Mouse (Mus musculus) embryonic facial prominence, embryonic 15.5 days (tissue): ENCODE measurements around the gene Gigyf1. TPM values are rescaled to one million over a fixed set of nuclear protein-coding genes. Genes with fewer than 3 reads are reported as not detected.

Experiments used
- ATAC-seq: fragments of 200-750 bp; cut with Nextera tagmentation; 2 replicates; pipeline ENCODE4 v1.8.0; 2017; ENCODE audit warnings: low read depth, moderate TSS enrichment; ENCODE audit not compliant: insufficient number of reproducible peaks, low FRiP score, low TSS enrichment
- H3K27ac ChIP-seq: fragments of 300-500 bp; sonication (generic); replicated peaks from 2 replicates; pipeline ENCODE4 v1.5.1; 2015; ENCODE audit warnings: mild to moderate bottlenecking, inconsistent platforms
- H3K27me3 ChIP-seq: fragments of 300-500 bp; sonication (generic); 2 replicates; pipeline ENCODE4 v1.6.1; 2015; ENCODE audit warnings: inconsistent platforms
- H3K36me3 ChIP-seq: fragments of 300-500 bp; sonication (generic); 2 replicates; pipeline ENCODE4 v1.6.1; 2015; ENCODE audit warnings: mild to moderate bottlenecking, inconsistent platforms
- H3K4me1 ChIP-seq: fragments of 300-500 bp; sonication (generic); 2 replicates; pipeline ENCODE4 v1.6.1; 2015; ENCODE audit warnings: inconsistent platforms
- H3K4me2 ChIP-seq: fragments of 300-500 bp; sonication (generic); replicated peaks from 2 replicates; pipeline ENCODE4 v1.6.1; 2015; ENCODE audit warnings: mild to moderate bottlenecking, inconsistent platforms
- H3K4me3 ChIP-seq: fragments of 300-500 bp; sonication (generic); replicated peaks from 2 replicates; pipeline ENCODE4 v1.5.1; 2015; ENCODE audit warnings: mild to moderate bottlenecking, inconsistent platforms
- H3K9ac ChIP-seq: fragments of 300-500 bp; sonication (generic); 2 replicates; pipeline ENCODE4 v1.6.1; 2015; ENCODE audit warnings: inconsistent platforms
- H3K9me3 ChIP-seq: fragments of 300-500 bp; sonication (generic); replicated peaks from 2 replicates; pipeline ENCODE4 v1.6.1; 2016; ENCODE audit warnings: inconsistent platforms
- WGBS: fragments of 180-500 bp; shearing (Covaris S2); methylation state at CpG from one replicate; pipeline ENCODE4 v1.1.7; 2015; 5-methylcytosine and 5-hydroxymethylcytosine counted together
- polyA plus RNA-seq: library from polyadenylated mRNA; unstranded; fragments of >200 nt; fragmentation: Nextera tagmentation; extraction: Ambion mirVana; gene quantifications from 2 replicates; pipeline ENCODE4 v1.2.1, GENCODE M21; 2015

Gene Gigyf1
- polyA plus RNA-seq, 1 experiment from 2014 or later, result 15.5 TPM

GRCm38 (mm10) chr5:137561556-137561955 is 43.2 kb downstream of the Gigyf1 start:
- Histone ChIP-seq H3K27ac (no peak overlapping the region), H3K9me3 (no peaks in the 10 kb centered on the region), H3K4me3 (no peak overlapping the region), H3K4me2 (no peak overlapping the region), H3K9ac (no peak overlapping the region), H3K4me1 (no peaks in the 10 kb centered on the region), H3K27me3 (no peaks in the 10 kb centered on the region), H3K36me3 (no peaks in the 10 kb centered on the region)
- ATAC-seq, result no peak
- 70% methylated on average over 6 of the region's 6 CpGs for WGBS

GRCm38 (mm10) chr5:137562965-137563364 is 44.6 kb downstream of the Gigyf1 start:
- H3K4me3 ChIP-seq, result no peak overlapping the region
- ATAC-seq, result no peak
- H3K9me3 ChIP-seq, result no peaks in the 10 kb centered on the region
- no peaks in the 10 kb centered on the region for H3K36me3 ChIP-seq
- WGBS, result 65% methylated on average over 10 of the region's 10 CpGs
- H3K4me2 ChIP-seq, result no peak overlapping the region
- H3K4me1 ChIP-seq, result no peaks in the 10 kb centered on the region
- H3K9ac ChIP-seq, result no peak overlapping the region
- H3K27me3 ChIP-seq, result no peaks in the 10 kb centered on the region
- no peak overlapping the region for H3K27ac ChIP-seq

GRCm38 (mm10) chr5:137565744-137566143 is 47.4 kb downstream of the Gigyf1 start:
- no peaks in the 10 kb centered on the region for H3K27me3 ChIP-seq
- 0 out of 2 replicates have a peak, but pooled peaks cover 7% of the 10 kb centered on the region for H3K4me1 ChIP-seq
- 64% methylated on average over 6 of the region's 6 CpGs for WGBS
- no peaks in the 10 kb centered on the region for H3K9me3 ChIP-seq
- no peaks in the 10 kb centered on the region for H3K36me3 ChIP-seq
- no peak overlapping the region for H3K27ac ChIP-seq
- H3K4me3 ChIP-seq, result no peak overlapping the region
- H3K9ac ChIP-seq, result no peak overlapping the region
- ATAC-seq, result no peak
- no peak overlapping the region for H3K4me2 ChIP-seq

GRCm38 (mm10) chr5:137566416-137566815 is 48.1 kb downstream of the Gigyf1 start:
- H3K27me3 ChIP-seq, result no peaks in the 10 kb centered on the region
- 91% methylated on average over 5 of the region's 5 CpGs for WGBS
- H3K27ac ChIP-seq, result no peak overlapping the region
- no peak overlapping the region for H3K4me2 ChIP-seq
- no peaks in the 10 kb centered on the region for H3K9me3 ChIP-seq
- no peak overlapping the region for H3K9ac ChIP-seq
- ATAC-seq, result no peak
- H3K36me3 ChIP-seq, result no peaks in the 10 kb centered on the region
- H3K4me3 ChIP-seq, result no peak overlapping the region
- H3K4me1 ChIP-seq, result 0 out of 2 replicates have a peak, but pooled peaks cover 7% of the 10 kb centered on the region

- Histone ChIP-seq H3K27ac (no peak overlapping the region), H3K27me3 (no peaks in the 10 kb centered on the region), H3K4me2 (no peak overlapping the region), H3K36me3 (no peaks in the 10 kb centered on the region), H3K9ac (no peak overlapping the region), H3K4me1 (0 out of 2 replicates have a peak, but pooled peaks cover 7% of the 10 kb centered on the region), H3K9me3 (no peaks in the 10 kb centered on the region), H3K4me3 (no peak overlapping the region)
- no peak for ATAC-seq
- 83% methylated on average over 8 of the region's 8 CpGs for WGBS
These were observed 50.0 kb downstream of the Gigyf1 start for GRCm38 (mm10) chr5:137568223-137568798.

- no peak for ATAC-seq
- H3K9me3 ChIP-seq, result no peaks in the 10 kb centered on the region
- no peak overlapping the region for H3K4me2 ChIP-seq
- H3K27ac ChIP-seq, result no peak overlapping the region
- 0 out of 2 replicates have a peak, but pooled peaks cover 7% of the 10 kb centered on the region for H3K4me1 ChIP-seq
- H3K27me3 ChIP-seq, result peaks cover 3% of the 10 kb centered on the region; the same call in 1 of the 2 replicates
- WGBS, result 66% methylated on average over 12 of the region's 12 CpGs
- H3K36me3 ChIP-seq, result no peaks in the 10 kb centered on the region
- H3K4me3 ChIP-seq, result no peak overlapping the region
- H3K9ac ChIP-seq, result no peak overlapping the region
These were observed 50.7 kb downstream of the Gigyf1 start for GRCm38 (mm10) chr5:137569031-137569430.

GRCm38 (mm10) chr5:137569665-137570064 is 51.3 kb downstream of the Gigyf1 start, which contains the start of gene Tfr2:
Gene Tfr2 (plus strand): TSS chr5:137569840.
- ATAC-seq, result peak; percentile 37; the same call in 1 of the 2 replicates
- Histone ChIP-seq H3K9ac (no peak within 1 kb of the TSS), H3K4me1 (0 out of 2 replicates have a peak, but pooled peaks cover 12% of the 10 kb centered on the region), H3K9me3 (no peaks in the 10 kb centered on the region), H3K4me3 (no peak within 1 kb of the TSS), H3K36me3 (no peaks in the 10 kb centered on the region), H3K27ac (no peak within 1 kb of the TSS; the same call in 1 of the 2 replicates), H3K4me2 (no peak within 1 kb of the TSS), H3K27me3 (peaks cover 9% of the 10 kb centered on the region)
- WGBS, result 28% methylated on average over 9 of the region's 9 CpGs

GRCm38 (mm10) chr5:137570181-137570580 is 51.8 kb downstream of the Gigyf1 start:
- no peak overlapping the region for H3K9ac ChIP-seq
- WGBS, result 45% methylated on average over 7 of the region's 7 CpGs
- no peak overlapping the region for H3K4me3 ChIP-seq
- H3K27ac ChIP-seq, result no peak overlapping the region
- no peaks in the 10 kb centered on the region for H3K36me3 ChIP-seq
- 0 out of 2 replicates have a peak, but pooled peaks cover 12% of the 10 kb centered on the region for H3K4me1 ChIP-seq
- no peak for ATAC-seq
- peaks cover 10% of the 10 kb centered on the region for H3K27me3 ChIP-seq
- H3K9me3 ChIP-seq, result no peaks in the 10 kb centered on the region
- H3K4me2 ChIP-seq, result no peak overlapping the region

- WGBS, result 74% methylated on average over 17 of the region's 17 CpGs
- no peak overlapping the region for H3K4me2 ChIP-seq
- no peaks in the 10 kb centered on the region for H3K9me3 ChIP-seq
- peaks cover 10% of the 10 kb centered on the region for H3K27me3 ChIP-seq
- H3K36me3 ChIP-seq, result no peaks in the 10 kb centered on the region
- no peak overlapping the region for H3K9ac ChIP-seq
- H3K4me3 ChIP-seq, result no peak overlapping the region
- no peak for ATAC-seq
- H3K27ac ChIP-seq, result no peak overlapping the region; the same call in 1 of the 2 replicates
- 0 out of 2 replicates have a peak, but pooled peaks cover 12% of the 10 kb centered on the region for H3K4me1 ChIP-seq
These were observed 52.6 kb downstream of the Gigyf1 start for GRCm38 (mm10) chr5:137570691-137571586.

GRCm38 (mm10) chr5:137574470-137574901 is 56.1 kb downstream of the Gigyf1 start:
- H3K4me2 ChIP-seq, result peak overlapping the region; percentile 43
- peaks cover 10% of the 10 kb centered on the region for H3K27me3 ChIP-seq
- H3K9ac ChIP-seq, result no peak overlapping the region
- 0 out of 2 replicates have a peak, but pooled peaks cover 11% of the 10 kb centered on the region for H3K4me1 ChIP-seq
- H3K9me3 ChIP-seq, result no peaks in the 10 kb centered on the region
- peak overlapping the region; percentile 13; the same call in 1 of the 2 replicates for H3K4me3 ChIP-seq
- no peaks in the 10 kb centered on the region for H3K36me3 ChIP-seq
- H3K27ac ChIP-seq, result no peak overlapping the region
- WGBS, result 7% methylated on average over 27 of the region's 27 CpGs
- no peak for ATAC-seq
